Mouse (Mus musculus): ENCODE data around the gene Tnr.

Gene Tnr

GRCm38 (mm10) chr1:159979096-159979495 is 455.5 kb downstream of the Tnr start:
- no peak for DNase-seq

GRCm38 (mm10) chr1:159980355-159980754 is 456.8 kb downstream of the Tnr start:
- DNase-seq, result no peak
